Mouse (Mus musculus): ENCODE measurements around the gene Gm49405.

GRCm38 (mm10) chr19:4037788-4038232 is 37.4 kb downstream of the Gm49405 start, which contains the start of gene Gstp1:
- TF ChIP-seq GATA1 (IDR thresholded peaks at IDR 0.05; ENCODE audit: low read length) (no peak), TAL1 (IDR thresholded peaks at IDR 0.05; ENCODE audit: low read length) (no peak)
